Mouse (Mus musculus) thymus, adult 18-20 months (tissue): ENCODE measurements around the gene 9130204L05Rik.

Experiments used
- DNase-seq, 2 experiments: peaks; one replicate each; pipeline ENCODE4 v3.0.0; 2022; ENCODE audit warnings: mixed read lengths in 2 of 2

The 9130204L05Rik gene

GRCm38 (mm10) chr3:91090703-91091102, at the start of gene 9130204L05Rik:
Gene 9130204L05Rik, minus strand, starts transcription at chr3:91090803.
- DNase-seq, result no peak

GRCm38 (mm10) chr3:91108696-91109095, 18.1 kb upstream of the 9130204L05Rik start:
- no peak for DNase-seq

- no peak for DNase-seq
Observed at GRCm38 (mm10) chr3:91059211-91059610, 31.4 kb downstream of the 9130204L05Rik start.

GRCm38 (mm10) chr3:91052654-91053053, 37.9 kb downstream of the 9130204L05Rik start:
- no peak for DNase-seq
